Mouse (Mus musculus): Measurements from ENCODE around the gene Il1rl2.

Gene Il1rl2

DNA sequence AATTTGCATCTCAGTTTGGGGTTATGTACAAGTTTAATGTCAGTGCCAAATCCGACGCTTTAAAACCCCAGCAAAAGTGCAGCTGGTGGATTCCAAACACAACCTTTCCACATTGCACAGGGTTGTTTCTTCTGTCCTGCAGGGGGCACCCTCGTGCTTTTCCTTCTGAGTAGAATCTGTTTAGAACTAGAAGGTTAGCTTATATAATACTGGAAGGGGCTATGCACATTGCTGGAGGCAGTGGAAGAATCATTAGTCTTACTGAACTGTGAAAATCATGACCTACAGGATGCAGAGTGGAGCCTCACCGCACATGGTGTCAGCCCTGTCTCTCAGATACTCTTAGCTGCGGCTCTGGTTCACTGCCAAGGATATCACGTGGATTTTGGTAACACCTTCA, 55.7 kb downstream of the Il1rl2 start:
- peak; percentile 80 for DNase-seq (ENCODE audit: low spot score)

DNA sequence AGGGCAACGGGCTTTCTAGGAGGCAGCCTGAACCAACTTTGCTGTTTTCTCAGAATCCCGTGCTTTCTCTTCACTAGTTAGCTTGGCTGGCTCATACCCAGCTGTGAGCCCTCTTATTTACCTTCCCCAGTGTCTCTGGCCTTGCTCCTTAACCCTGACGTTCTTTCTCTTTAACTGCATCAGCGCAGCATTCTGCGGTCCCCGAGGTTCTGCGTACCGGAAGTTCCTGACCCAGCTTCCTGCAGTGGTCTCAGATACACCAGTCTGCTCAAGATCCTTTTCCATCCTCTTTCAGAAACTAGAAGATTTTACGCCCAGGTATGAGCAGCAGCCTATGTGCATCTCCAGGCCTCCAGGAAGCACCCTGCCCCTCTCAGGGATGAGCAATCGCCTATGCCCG, 56.6 kb downstream of the Il1rl2 start:
- DNase-seq (ENCODE audit: low spot score) = no peak

DNA sequence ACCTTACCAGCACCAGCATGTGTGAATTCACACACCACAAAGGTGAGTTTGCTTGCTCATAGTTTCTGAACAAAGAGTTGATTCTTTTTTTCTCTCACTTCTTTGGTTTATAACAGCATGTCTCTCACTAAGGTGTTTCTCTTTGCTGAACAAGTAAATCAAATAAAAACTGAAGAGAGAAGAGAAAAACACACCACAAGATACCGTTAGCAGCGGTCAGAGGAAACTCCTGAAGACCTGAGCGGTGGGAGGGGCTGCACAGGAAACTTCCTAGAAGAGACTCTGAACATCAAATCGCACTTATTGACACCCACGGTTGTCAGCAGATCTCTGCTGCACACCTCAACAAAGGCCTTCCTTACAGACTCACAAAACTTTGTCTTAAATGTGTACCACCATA, 58.4 kb downstream of the Il1rl2 start:
- DNase-seq (ENCODE audit: low spot score) = no peak

DNA sequence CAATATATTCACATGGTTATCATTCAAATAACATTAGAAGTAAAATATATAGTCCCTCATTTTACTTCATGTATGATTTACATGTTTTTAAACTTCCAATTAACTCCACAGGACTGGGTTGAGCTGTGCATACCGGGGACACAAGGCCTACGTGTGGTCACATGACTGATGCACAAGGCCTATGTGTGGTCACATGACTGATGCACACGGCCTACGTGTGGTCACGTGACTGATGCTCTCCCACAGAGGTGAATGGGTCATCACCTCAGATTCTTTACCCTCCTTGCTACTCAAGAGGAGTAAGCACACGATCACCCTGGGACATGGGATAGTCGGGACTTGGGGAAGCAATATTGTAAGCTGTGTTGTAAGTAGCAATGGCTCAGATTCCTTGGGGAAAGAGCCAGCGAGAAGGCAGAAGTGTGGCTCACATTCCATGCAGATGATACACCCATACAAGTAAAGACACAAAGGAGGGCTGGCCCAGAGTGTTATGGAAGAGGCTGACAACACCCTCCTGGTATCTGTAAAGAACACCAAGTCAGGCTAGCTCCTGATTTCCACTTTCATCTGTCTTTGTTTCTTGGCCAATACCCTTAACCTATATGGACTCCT, 60.6 kb downstream of the Il1rl2 start:
- DNase-seq (ENCODE audit: low spot score) = no peak

DNA sequence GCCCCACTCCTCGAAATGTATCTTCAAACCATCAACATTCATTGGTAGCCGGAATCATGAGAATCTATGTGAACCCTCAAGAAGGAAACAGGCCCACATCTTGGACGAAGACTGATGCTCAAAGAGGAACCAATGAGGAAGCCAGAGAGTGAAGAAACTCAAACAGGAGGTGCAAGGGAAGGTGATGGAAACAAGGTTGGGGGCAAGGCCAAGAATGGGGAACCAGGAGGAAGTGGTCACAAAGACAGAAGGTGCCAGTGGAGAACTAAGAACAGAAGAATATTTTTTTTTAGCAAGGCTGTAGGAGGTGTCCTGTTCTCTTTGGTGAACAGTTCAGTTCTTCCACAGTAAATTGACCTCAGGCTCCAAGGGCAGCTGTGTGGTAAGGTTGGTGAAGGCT, 67.0 kb downstream of the Il1rl2 start:
- DNase-seq (ENCODE audit: low spot score) = no peak

DNA sequence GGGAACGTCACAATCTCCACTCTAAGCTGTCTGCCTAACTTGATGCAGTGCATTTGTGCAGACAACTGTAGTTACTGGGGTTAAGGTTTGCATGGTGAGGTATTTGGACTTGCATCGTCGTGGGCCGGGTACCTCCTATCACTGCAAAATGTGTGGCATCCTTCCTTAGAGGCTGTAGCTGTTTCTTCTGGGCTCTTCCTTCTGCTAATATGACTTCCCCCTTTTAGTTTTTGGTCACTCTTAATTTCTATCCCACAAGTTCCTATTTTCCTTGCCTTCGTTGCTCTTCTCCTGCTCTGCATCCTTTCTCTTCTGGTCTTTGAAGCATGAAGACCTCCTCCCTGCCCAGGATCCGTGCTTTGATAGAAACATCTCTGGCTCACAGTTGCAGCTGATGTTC, 68.1 kb downstream of the Il1rl2 start:
- DNase-seq (ENCODE audit: low spot score) = no peak

DNA sequence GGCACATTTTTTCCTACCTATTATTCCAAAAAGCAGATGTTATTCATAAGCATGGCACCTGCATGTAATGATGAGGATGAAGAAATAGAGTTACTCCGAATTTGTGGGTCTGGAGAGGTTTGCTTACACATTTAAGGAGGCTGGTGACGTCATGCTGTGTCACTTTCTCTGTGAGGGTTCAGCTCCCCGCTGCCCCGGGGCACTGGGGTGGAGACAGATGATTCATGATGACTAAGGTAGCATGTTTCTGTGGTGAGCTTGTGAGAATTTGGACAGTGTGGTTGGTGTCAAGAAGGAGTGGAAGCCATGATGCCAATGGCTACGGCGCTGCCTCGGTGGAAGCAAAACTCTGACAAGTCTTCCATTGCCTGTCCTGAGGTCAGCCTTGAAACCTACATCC, 68.8 kb downstream of the Il1rl2 start:
- DNase-seq (ENCODE audit: low spot score) = no peak

DNA sequence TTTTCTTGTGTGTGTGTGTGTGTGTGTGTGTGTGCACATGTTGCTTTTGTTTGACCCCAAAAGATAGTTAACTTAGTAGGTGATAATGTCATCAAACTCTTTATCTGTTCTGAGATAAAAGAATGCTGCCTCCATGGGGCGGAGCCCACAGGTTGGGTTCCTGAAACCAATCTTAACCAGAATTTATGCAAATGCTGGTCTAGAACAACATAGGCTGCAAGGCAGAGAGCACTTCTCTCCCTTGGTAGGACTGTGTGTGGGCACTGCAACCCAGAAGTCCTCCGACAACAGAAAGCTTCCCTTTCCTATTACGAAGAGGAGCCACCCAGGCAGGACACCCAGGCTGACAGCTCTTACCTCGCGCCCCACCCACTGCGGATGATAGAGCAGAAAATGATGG, 75.2 kb downstream of the Il1rl2 start:
- DNase-seq (ENCODE audit: low spot score) = no peak

DNA sequence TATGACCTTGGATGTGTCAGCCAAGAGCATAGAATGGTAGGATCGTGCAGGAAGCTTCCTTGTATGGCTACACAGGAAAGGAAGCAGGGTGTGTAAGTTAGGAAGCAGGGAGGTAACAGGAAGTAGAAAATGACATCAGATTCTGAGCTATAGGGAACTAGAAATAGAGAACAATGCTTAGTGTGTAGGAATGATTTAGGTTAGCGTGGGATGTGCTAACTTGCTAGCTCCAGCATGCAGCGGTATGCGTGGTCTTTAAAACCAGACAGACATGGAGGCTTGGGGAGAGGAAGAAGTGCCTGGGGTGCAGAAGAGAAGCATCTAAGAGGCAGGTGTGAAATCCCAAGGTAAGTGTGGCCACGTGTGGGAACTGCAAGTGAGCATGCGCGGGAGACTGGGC, 80.3 kb downstream of the Il1rl2 start:
- no peak for DNase-seq (ENCODE audit: low spot score)

DNA sequence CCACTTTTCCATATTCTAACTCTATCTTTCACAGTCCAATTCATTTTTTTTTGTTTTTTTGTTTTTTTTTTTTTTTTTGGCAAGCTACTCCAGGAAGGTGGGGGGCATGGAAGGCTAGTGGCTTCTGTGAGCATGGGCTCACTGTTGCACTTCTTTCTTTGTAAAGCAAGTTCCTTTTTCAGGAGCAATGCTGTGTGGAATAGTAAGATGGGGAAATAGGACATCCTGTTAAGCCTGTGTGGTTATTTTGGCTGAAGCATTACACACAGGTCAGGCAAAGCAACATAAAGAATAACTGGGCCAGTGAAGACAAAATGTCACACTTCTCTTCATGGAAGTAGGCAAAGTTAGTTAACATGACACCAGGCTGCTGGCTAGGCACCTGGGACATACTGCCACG, 85.5 kb downstream of the Il1rl2 start:
- DNase-seq (ENCODE audit: low spot score) = no peak

DNA sequence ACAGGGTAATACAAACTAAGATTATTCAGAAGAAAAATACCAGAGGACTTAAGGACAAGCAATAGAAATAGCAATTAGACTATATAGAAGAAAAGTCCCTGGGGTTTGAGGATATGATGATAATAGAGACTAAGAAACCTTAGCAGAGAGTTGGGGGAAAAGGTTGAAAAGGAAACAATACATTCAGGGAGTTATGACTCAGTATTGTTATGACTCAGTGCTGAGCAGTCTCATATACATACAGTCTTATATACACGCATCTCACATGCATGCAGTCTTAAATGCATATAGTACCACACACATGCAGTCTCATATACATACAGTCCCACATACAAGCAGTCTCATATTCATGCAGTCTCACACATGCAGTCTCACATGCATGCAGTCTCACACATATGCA, 88.6 kb downstream of the Il1rl2 start:
- no peak for DNase-seq (ENCODE audit: low spot score)

DNA sequence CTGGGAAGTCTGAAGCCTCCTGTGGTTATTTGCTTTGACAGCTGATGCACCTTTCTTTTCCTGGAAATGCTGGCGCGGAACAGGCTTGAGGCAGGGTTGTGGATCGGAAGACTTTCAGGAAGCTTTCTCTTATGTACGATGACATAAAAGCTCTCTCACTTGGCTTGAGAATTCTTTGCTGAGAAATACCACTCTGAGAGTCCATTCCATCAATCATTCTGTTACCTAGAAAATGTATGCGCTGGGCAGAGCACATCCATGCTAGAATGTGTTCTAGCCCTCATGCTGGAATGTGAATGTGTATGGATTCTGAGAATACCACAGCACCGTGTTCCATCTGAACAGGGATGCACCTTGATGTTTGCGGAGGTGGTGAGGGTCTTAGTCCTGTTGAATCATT, 89.9 kb downstream of the Il1rl2 start:
- DNase-seq (ENCODE audit: low spot score) = no peak

DNA sequence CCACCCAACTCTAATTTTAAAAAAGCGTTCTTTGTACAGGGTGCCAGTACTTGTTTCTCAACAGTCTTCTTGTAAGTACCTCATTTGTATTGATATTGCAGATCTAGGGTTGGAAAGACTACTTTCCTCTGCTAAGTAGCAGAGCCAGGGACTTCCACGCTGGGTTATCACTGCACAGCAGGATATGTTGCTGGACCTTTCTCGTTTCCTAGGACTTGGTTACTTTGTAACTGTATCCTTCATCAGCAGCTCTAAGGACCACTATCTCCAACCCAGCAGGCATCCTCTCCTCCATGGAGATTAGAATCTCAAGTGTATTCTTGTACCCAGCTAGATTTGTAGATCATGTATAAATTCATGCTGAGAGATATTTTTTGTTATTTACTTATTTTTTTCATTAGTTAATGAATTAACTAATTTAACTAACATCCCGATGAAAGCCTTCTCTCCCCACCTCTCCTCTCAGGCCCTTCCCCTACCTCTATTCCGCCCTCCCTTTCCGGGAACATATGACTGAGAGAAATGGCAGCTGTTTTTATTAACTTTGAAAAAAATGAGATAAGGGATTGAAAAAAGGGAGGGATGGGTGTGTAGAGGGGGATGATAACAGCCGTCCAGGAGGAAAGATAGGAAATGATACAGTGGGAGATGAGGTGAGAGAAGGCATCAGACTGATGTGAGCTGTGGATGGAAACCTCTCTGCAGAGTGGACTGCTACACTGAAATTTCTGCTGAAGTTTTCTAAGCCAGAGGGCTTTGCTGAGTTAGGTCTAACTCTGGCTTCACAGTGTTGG, 90.7 kb downstream of the Il1rl2 start:
- no peak for DNase-seq (ENCODE audit: low spot score)

DNA sequence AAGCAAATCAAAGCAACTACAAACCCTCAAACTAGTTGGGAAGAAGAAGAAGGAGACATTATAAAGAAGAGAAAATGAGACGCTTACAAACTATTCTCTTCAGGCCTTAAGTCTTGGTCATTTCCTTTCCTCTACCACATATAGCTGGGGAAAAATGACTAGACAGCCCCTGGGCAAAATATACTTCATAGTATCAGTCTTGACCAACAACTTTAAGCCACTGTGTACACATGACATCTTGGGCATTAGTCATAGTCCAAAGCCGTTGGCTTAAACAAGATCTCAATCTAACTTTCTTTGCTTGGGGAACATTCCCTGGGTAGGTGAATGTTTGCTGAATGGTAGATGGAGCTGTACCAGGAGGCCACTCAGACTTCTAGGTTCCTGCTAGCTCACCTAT, 92.6 kb downstream of the Il1rl2 start:
- DNase-seq (ENCODE audit: low spot score) = no peak
